Mouse (Mus musculus) spleen, adult 12 weeks (tissue): Measurements from ENCODE around the gene Ube2o.
"Not testable (repeated sequence)": the region's sequence is repeated elsewhere in the genome, so short reads cannot be mapped to it uniquely, and the experiment has no call there.

ENCODE experiments used
- DNase-seq: peaks from one replicate; pipeline ENCODE4 v3.0.0; 2022; ENCODE audit warnings: low spot score

Ube2o gene

GRCm38 (mm10) chr11:116513531-116514038 lies 67.7 kb downstream of the Ube2o start:
- DNase-seq: no peak

- DNase-seq: no peak
Measured at GRCm38 (mm10) chr11:116512987-116513386, 68.3 kb downstream of the Ube2o start.

- no peak for DNase-seq
Measured at GRCm38 (mm10) chr11:116512154-116512553, 69.1 kb downstream of the Ube2o start.

DNA sequence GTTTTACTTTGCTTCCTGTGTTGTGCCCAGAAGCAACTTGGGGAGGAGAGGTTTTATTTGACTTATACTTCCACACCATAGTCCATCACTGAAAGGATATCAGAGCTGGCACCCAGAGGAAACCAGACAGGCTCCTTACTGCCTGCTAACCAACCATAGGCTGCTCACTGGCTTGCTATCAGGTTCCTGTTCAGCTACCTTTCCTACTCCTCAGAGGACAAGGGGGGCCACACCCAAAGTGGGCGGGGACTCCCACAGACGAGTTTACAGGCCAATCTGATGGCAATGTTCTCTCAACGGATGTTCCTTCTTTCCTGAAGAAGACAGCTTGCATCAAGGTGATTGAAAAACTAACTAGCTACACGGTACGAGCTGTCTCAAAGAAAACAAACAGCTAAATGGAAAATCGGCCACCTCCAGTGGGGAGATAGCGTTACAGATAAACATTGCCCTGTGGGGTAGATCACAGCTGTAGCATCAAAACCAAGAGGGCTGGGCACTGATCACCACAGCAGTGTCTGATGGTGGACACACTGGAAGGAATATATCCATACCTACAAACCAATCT lies 69.9 kb downstream of the Ube2o start:
- no peak for DNase-seq

- no peak for DNase-seq
Measured at GRCm38 (mm10) chr11:116508689-116509088, 72.6 kb downstream of the Ube2o start.

DNA sequence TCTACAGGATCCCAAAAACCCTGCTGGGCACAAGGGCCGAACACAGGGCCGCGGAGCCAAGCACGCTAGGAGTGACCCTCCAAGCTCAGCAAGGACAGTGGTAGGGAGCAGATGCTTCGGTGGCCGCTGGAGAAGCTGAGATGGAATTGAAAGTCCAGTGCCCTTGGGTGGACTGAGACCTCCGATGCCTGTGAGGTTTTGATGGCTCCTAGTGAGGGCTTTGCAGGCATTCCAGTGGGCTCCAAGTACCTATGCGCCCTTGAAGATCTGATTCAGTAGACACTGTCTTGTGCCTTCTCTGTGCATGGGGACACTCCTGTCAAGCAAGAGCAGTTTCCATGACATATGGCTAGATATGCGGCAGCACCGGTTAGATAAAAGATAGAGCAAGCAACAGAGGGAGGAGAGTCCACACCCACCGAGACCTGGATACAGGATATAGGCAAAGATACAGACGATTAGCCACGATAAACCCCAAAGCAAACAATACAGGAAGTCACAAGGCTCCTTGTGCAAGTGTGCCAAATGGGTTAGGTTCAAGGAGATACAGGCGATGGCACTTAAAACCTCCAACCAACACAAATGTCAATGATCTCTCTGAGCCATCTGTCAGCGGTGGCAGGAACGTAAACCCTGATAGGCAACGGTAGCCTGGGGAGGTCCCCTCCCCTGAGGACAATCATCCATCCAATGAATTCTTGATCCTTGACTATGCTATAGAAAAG lies 74.9 kb downstream of the Ube2o start:
- DNase-seq: no peak

GRCm38 (mm10) chr11:116505573-116505972 lies 75.7 kb downstream of the Ube2o start:
- no peak for DNase-seq

DNA sequence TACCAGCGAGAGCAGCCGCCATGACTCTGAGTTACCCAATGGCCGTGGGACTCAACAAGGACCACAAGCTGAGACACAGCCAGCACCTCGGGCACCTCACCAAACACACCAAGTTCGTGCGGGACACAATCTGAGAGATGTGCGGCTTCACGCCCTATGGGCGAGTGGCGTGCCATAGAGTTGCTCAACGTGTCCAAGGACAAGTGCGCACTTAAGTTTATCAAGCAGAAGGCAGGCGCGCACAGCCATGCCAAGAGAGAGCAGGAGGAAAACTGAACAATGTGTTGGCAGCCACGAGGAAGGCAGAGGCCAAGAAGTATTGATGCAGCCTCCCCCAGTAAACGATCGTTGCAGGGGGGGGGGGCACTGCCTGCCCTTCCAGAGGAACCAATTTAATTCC lies 76.7 kb downstream of the Ube2o start:
- DNase-seq: no peak

GRCm38 (mm10) chr11:116501005-116501746 lies 80.1 kb downstream of the Ube2o start:
- DNase-seq: peak; percentile 25

DNA sequence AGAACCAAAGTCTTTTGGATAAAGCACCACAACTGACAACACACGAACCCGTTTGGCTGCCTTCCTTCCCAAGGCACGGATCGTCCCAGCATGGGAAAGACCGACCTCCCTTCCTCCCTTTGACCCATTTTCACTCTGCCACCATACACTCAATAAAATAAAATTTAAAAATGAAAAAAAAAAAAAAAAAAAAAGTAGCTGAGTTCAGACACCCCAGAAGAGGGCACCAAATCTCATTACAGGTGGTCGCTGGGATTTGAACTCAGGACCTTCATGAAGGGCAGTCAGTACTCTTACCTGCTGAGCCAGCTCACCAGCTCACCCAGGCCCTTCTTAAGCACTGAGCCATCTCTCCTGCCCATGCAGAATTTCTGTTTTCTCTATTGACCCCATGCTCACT lies 82.2 kb downstream of the Ube2o start:
- DNase-seq: no peak

- DNase-seq: no peak
Measured at GRCm38 (mm10) chr11:116498596-116498995, 82.7 kb downstream of the Ube2o start.

GRCm38 (mm10) chr11:116497313-116497712 lies 83.9 kb downstream of the Ube2o start:
- DNase-seq: no peak

DNA sequence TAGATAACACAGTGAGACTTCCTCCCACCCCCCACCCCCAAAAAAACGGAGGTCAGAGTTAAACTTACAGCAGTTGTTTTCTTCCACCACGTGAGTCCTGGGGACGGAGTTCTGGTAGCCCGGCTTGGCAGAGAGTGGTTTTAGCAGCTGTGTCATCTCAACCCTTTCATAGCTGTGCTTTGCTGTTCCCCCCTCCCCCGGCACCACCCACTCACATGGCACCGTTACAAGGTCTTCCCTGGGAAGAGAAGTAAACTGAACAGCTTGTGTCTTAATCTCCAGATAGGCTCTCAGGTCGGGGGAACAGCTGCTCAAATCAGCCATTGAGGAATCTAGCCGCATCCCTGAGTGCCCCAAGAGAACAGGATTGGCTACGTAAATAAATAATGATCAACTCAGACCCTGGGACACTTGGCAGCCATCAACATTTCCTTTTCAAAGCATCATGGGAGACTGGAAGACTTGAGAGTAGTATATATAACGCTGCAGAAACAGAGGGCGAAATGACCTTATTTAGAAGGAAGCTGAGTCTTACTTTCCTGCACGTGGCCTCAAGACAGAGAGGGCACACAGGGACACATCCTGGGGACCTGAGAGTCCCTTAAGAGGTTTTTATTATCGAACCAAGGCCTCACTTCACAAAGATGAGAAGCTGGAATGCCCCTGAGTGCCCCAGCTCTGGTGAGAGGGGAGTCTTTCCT lies 86.6 kb downstream of the Ube2o start:
- DNase-seq: no peak

DNA sequence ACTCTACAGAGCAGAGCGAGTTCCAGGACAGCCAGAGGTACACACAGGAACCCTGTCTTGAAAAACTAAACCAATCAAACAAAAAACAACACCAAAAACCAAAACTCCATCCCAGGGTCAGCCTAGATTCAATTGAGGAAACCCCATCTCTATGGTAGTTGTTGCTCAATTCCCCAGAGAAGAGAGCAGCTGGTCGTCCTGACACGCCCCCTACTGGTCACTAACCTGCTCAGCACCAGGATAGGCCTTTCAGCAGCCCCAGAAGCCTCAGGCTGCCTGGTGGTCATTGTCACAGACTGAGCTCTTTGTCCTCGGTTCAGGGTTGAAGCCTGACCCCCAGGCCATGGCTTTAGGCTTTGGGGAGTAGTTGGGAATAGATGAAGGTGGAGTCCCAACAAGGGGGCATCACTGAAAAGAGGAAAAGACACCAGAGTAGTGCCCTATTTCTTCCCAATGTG lies 87.4 kb downstream of the Ube2o start, which contains the start of gene Prpsap1:
TSS of gene Prpsap1 (minus strand) at position 408 of the 458 bp plus-strand sequence.
- DNase-seq: peak; percentile 51

- DNase-seq: no peak
Measured at GRCm38 (mm10) chr11:116493191-116493590, 88.1 kb downstream of the Ube2o start.

GRCm38 (mm10) chr11:116492507-116492906 lies 88.7 kb downstream of the Ube2o start:
- DNase-seq: not testable (repeated sequence)

GRCm38 (mm10) chr11:116491338-116491737 lies 89.9 kb downstream of the Ube2o start:
- DNase-seq: no peak

DNA sequence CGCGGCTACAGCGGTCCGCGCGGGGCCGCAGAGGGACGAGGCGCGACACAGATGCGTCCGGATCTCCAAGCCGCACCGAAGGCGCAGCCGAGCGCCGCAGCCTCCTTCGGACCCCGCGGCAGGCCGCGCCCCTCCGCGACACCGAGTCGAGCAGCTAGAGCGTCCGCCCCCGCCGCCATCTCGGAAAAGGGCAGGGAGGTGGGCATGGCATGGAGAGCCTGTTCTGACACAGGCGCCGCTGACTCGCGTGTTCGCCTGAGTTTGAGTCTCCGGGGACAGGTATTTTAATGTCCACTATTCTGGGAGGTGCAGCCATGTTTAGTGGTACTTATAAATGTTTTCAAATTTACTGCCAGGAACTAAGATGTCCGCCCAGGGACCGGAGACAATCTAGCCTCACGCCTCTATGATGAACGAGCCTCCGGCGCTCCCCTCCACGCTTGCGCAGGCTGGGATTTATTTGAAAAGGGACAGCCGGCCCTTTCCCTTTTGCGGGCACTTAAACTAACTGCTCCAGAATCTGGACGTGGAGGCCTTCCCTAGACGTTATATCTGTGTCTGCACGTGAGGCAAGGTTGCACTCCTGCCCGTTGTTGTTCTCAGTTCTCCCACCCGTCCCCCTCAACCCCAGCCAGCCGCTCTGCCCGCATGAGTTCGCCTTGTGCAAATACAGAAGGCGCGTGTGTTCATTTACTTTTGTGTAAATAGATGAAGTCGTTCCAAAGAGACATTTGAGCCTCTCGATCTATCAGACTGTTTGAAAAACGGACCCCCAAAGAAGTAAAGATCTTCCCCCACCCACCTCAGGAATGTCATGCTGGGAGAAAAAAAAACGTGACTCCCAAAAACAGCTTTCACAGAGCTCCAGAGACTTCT lies 90.8 kb downstream of the Ube2o start:
- DNase-seq: peak; percentile 88

GRCm38 (mm10) chr11:116489771-116490231 lies 91.4 kb downstream of the Ube2o start:
- no peak for DNase-seq

- DNase-seq: no peak
Measured at GRCm38 (mm10) chr11:116488693-116489375, 92.4 kb downstream of the Ube2o start.
